Mouse (Mus musculus): ENCODE data around the gene 9130230L23Rik. TPM values are rescaled to one million over a fixed set of nuclear protein-coding genes. Genes with fewer than 3 reads are reported as not detected.

9130230L23Rik gene
- polyA plus RNA-seq, 1 experiment from 2014 or later = 0.10 TPM

DNA sequence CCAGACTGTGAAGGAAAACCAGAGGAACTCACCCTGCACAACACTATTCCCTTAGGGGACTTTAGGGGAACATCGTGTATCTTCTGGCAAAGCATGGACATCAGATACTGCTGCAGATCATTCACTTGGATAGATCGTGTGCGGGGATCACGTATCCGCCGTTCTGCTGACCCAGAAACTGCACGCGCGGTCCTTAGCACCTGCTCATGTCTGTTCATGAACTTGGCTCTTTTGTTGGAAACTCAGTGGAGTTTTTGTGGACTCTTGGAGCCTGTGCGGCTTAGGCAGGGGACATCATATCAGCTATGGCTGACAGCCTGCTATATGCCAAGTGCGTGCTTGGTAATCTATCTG is 43.5 kb downstream of the 9130230L23Rik start:
- Histone ChIP-seq H3K4me2 (no peak overlapping the region), H3K9ac (no peak overlapping the region), H3K27ac (replicated peaks) (no peak overlapping the region), H3K27me3 (no peaks in the 10 kb centered on the region), H3K4me1 (replicated peaks) (peaks cover 5% of the 10 kb centered on the region), H3K4me3 (no peak overlapping the region), H3K36me3 (no peaks in the 10 kb centered on the region), H3K9me3 (no peaks in the 10 kb centered on the region)
- WGBS = 94% methylated on average over 11 of the region's 11 CpGs
- no peak for ATAC-seq (ENCODE audit: low read depth)

- no peak for ATAC-seq (ENCODE audit: low read depth)
- 81% methylated on average over 5 of the region's 5 CpGs for WGBS
These were observed 44.0 kb downstream of the 9130230L23Rik start for GRCm38 (mm10) chr5:65959893-65960596.

DNA sequence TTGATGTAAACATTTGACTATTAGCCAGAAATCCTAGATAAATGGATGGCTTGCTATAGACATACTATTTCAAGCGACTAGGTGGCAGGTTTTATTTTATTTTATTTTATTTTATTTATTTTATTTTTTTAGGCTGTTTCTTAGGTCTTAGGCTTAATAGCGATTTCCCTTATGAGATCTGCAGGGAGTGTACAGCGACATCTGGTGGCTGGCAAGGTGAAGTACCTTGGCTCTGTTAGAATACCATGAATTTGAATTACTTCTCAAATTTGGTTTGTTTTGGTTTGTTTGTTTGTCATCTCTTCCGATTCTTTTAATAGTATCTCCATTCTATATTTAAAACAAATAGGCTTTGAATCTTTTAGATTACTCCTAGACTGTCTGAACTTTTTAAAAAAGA is 45.5 kb downstream of the 9130230L23Rik start:
- Histone ChIP-seq H3K9ac (no peak overlapping the region), H3K27ac (replicated peaks) (no peak overlapping the region), H3K4me3 (no peak overlapping the region), H3K27me3 (no peaks in the 10 kb centered on the region), H3K36me3 (no peaks in the 10 kb centered on the region), H3K9me3 (no peaks in the 10 kb centered on the region), H3K4me2 (no peak overlapping the region), H3K4me1 (replicated peaks) (peaks cover 15% of the 10 kb centered on the region)
- no peak for ATAC-seq (ENCODE audit: low read depth)
- WGBS = 6% methylated on average over 4 of the region's 4 CpGs

More at GRCm38 (mm10) chr5:65959893-65960596, 44.0 kb downstream of the 9130230L23Rik start:
- Histone ChIP-seq H3K9ac (no peak overlapping the region), H3K4me2 (no peak overlapping the region), H3K9me3 (no peaks in the 10 kb centered on the region), H3K27ac (replicated peaks) (no peak overlapping the region), H3K4me3 (no peak overlapping the region), H3K27me3 (no peaks in the 10 kb centered on the region), H3K4me1 (replicated peaks) (peaks cover 10% of the 10 kb centered on the region), H3K36me3 (no peaks in the 10 kb centered on the region)

DNA sequence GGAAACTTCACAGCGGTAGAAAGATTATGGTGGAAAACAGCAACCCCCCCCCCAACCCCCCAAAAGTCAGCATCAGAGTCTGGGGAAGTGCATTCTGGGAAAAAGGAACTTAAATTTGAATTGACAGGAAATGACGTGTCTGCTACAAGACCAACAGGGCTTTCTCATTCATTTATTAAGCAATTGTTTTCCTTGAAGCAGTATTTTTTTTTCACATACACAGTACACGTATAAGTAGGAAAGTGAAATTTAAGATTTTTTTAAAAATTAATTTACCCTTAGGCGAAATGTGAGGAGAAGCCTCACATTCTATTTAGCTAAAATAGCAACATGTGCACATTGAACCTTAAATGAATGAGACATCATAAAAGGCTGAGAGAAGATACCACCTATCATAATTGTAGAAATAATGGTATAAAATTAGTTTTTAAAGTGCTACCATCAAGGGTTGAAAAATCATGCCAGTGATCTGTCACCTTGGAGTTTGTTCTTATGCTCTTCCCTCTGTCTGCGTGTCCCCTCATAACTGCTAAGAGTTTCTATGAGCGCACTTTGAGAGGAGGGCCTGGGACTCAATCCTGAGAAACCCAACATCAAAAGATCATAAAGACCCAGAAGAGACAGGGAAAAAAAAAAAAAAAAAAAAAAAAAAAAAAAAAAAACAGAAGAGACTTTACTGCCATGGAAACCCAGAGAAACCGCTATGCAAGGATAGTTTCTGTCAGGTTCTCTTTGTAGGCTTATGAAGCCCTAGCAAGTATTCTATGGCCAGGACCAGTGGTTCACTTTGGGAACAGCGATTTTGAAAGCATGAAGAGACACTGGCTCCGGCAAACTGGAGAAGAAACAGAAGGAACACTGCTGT is 47.7 kb downstream of the 9130230L23Rik start:
- 76% methylated on average over 9 of the region's 9 CpGs for whole genome bisulfite sequencing
- Histone ChIP-seq H3K27ac (replicated peaks) (0 out of 2 replicates have a peak overlapping the region, but pooled peaks have one; percentile 52), H3K36me3 (no peaks in the 10 kb centered on the region), H3K9ac (no peak overlapping the region), H3K4me3 (peak overlapping the region; percentile 33), H3K27me3 (no peaks in the 10 kb centered on the region), H3K4me1 (replicated peaks) (peaks cover 15% of the 10 kb centered on the region), H3K9me3 (no peaks in the 10 kb centered on the region), H3K4me2 (peak overlapping the region; percentile 49)
- ATAC-seq (ENCODE audit: low read depth) = no peak

DNA sequence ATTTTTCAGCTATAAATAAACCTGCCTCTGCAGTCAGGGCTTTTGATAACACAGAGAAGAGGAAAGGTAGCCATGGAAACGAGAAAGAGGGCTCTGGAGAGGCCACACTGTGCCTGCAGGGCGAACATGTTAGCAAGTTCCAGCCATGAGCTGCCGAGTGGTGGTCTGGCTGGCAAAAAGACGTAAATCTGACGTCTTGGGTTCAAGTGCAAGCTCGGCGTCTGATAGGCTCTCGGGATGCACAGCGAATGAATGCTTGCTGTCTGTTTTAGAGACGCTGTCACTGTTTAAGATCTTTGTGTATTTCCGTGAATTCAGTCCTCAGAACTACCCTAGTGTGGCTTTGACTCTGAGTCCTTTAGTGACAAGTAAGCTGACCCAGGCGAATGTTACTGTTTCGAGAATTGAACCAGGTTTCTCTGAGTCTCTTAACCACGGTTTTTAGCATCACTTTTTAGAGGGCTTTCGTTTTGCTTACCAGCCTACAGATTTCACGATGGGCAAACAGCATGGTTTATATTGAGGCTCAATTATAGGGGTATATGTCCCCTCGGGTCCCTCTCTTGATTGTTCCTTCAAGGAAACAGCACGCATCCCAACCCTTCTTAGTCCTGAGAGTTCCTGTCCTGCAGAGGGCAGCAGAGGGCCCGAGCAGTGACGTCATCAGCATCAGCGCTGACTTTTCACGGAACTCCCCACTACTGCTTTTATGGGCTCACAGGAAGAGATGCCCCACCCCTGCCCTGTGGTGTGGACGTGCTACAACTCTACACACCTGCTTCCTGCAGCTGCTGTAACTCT is 48.5 kb downstream of the 9130230L23Rik start:
- Histone ChIP-seq H3K27ac (replicated peaks) (peak overlapping the region; percentile 52; the same call in 1 of the 2 replicates), H3K9me3 (no peaks in the 10 kb centered on the region), H3K4me2 (peak overlapping the region; percentile 49), H3K27me3 (no peaks in the 10 kb centered on the region), H3K4me3 (peak overlapping the region; percentile 33), H3K9ac (no peak overlapping the region; the same call in 1 of the 2 replicates), H3K4me1 (replicated peaks) (peaks cover 19% of the 10 kb centered on the region), H3K36me3 (no peaks in the 10 kb centered on the region)
- ATAC-seq (ENCODE audit: low read depth) = peak; percentile 34; the same call in 1 of the 2 replicates
- 28% methylated on average over 23 of the region's 23 CpGs for WGBS

- 90% methylated on average over 16 of the region's 16 CpGs for WGBS
- Histone ChIP-seq H3K9me3 (no peaks in the 10 kb centered on the region), H3K4me2 (no peak overlapping the region), H3K27ac (replicated peaks) (peak overlapping the region; percentile 52), H3K4me3 (no peak overlapping the region), H3K4me1 (replicated peaks) (peaks cover 29% of the 10 kb centered on the region), H3K36me3 (no peaks in the 10 kb centered on the region), H3K9ac (no peak overlapping the region), H3K27me3 (no peaks in the 10 kb centered on the region)
- no peak for ATAC-seq (ENCODE audit: low read depth)
These were observed 49.7 kb downstream of the 9130230L23Rik start for GRCm38 (mm10) chr5:65954130-65955080.

DNA sequence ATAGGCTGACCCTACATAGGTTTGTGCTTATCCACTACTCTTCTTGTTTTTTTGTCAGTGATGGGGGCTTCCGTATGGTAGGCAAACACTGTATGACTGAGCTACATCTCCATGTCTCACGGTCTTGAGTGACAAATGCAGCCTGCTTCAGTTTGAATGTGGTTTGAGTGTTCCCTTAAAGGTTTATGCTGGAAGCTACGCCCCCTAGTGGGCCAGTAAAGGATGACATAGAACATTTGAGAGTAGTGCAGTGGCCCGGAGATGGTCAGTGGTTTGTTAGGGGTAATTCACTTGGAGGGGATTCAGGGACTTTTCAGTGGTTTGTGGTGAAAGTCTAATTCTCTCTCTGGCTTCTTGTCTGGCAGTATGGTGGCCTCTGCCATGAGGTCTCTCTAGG is 52.6 kb downstream of the 9130230L23Rik start:
- Histone ChIP-seq H3K4me3 (no peak overlapping the region), H3K27me3 (no peaks in the 10 kb centered on the region), H3K9ac (no peak overlapping the region), H3K27ac (replicated peaks) (peak overlapping the region; percentile 94), H3K9me3 (no peaks in the 10 kb centered on the region), H3K4me1 (replicated peaks) (peaks cover 29% of the 10 kb centered on the region), H3K4me2 (no peak overlapping the region), H3K36me3 (no peaks in the 10 kb centered on the region)
- ATAC-seq (ENCODE audit: low read depth) = no peak
- WGBS = 74% methylated on average over 4 of the region's 4 CpGs

DNA sequence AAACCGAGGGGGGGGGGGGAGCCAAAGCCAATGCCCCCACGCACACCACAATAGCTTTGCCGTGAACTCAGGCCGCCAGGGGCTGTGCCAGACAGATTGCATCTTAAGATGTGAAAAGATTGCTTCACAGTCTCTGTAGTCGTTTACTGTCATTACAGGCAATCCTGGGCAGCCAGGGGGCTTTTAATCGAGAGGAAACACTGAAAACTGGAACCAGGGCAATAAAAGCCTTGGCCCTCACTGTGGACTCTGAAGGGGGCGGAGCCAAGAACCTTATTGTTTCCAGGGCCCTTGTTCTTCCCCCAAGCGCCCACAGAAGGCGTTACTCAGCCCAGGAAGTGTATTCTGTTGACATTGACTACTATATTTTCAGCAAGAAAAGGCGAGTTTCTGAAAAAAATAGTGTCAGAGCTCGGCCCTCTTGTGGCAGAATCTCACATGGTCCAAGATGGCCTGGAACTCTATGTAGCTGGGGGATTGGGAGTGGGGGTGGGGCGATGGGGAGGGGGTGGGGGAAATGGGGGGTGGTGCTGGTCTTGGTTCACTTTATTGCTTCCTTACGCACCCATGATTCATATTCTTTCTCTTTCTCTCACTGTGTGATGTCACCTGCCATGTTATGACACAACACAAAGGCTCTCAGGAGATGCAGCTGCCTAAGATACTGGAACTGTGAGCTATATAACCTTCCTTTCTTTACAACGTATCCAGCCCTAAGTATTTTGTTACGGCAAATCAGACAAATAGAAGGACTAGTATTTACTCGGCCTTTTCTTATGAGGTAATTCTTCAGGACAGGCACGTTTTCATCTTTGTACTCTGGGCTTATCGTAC is 53.2 kb downstream of the 9130230L23Rik start:
- peak; percentile 54 for ATAC-seq (ENCODE audit: low read depth)
- Histone ChIP-seq H3K4me3 (no peak overlapping the region), H3K4me2 (peak overlapping the region; percentile 44), H3K27ac (replicated peaks) (peak overlapping the region; percentile 94), H3K9me3 (no peaks in the 10 kb centered on the region), H3K36me3 (no peaks in the 10 kb centered on the region), H3K4me1 (replicated peaks) (peaks cover 27% of the 10 kb centered on the region), H3K9ac (peak overlapping the region; percentile 45; the same call in 1 of the 2 replicates), H3K27me3 (no peaks in the 10 kb centered on the region)
- WGBS = 35% methylated on average over 18 of the region's 18 CpGs

DNA sequence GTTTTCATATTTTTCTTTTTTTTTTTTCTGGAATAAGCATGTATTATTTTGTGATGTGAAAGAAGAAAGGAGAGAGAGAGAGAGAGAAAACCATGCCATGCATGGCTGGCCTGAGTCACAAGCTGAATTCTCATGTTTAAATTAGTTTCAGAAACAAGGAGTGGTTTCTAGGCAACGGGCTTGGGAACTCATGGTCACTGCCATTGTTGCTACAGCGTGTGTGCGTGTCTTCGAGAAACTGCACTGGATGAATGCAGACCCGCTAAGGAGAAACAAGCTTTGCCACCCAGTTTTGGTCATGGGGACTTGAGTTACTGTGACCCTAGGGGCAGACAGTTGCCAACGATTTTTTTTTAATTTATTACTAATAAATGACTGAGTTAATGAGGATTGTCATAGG is 53.8 kb downstream of the 9130230L23Rik start:
- no peaks in the 10 kb centered on the region for H3K9me3 ChIP-seq
- H3K4me3 ChIP-seq = no peak overlapping the region
- ATAC-seq (ENCODE audit: low read depth) = peak; percentile 80
- peak overlapping the region; percentile 45; the same call in 1 of the 2 replicates for H3K9ac ChIP-seq
- peaks cover 21% of the 10 kb centered on the region for H3K4me1 ChIP-seq (replicated peaks)
- no peaks in the 10 kb centered on the region for H3K36me3 ChIP-seq
- WGBS = 11% methylated on average over 6 of the region's 6 CpGs
- H3K27ac ChIP-seq (replicated peaks) = peak overlapping the region; percentile 94
- no peaks in the 10 kb centered on the region for H3K27me3 ChIP-seq
- peak overlapping the region; percentile 44 for H3K4me2 ChIP-seq

DNA sequence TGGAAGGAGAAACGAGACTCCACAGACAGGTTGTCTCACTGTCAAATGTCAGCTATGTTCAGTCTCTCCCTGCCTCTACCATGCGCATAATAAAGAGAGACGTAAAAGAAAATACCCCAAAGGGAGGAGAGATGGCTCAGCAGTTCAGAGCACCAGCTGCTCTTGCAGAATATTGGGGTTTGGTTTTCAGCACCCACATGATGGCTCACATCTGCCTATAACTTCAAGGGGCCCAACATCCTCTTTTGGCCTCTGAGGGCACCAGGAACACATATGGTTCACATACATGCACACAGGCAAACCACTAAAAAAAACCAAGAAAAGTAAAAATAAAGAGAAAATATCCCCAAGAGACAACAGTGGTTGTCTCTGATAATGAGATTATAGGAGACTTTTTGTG is 54.3 kb downstream of the 9130230L23Rik start:
- no peak for ATAC-seq (ENCODE audit: low read depth)
- Histone ChIP-seq H3K9me3 (no peaks in the 10 kb centered on the region), H3K27me3 (no peaks in the 10 kb centered on the region), H3K4me1 (replicated peaks) (peaks cover 16% of the 10 kb centered on the region), H3K4me2 (no peak overlapping the region), H3K4me3 (no peak overlapping the region), H3K27ac (replicated peaks) (peak overlapping the region; percentile 94), H3K36me3 (no peaks in the 10 kb centered on the region), H3K9ac (no peak overlapping the region)
- 25% methylated on average over 3 of the region's 3 CpGs for WGBS

All from neural tube, embryonic 13.5 days (tissue).